Mouse (Mus musculus) mouse trophoblast stem cell (cell line): ENCODE measurements around the gene Tifab.

ENCODE experiments used
- in situ Hi-C, 2 experiments: fragments of 300-500 bp; cut with MseI, MboI; formaldehyde crosslinking; loops; 2 replicates in 1 of 2; 3 replicates in 1 of 2; pipeline ENCODE4 v1.15.1; 2025

The Tifab gene

DNA sequence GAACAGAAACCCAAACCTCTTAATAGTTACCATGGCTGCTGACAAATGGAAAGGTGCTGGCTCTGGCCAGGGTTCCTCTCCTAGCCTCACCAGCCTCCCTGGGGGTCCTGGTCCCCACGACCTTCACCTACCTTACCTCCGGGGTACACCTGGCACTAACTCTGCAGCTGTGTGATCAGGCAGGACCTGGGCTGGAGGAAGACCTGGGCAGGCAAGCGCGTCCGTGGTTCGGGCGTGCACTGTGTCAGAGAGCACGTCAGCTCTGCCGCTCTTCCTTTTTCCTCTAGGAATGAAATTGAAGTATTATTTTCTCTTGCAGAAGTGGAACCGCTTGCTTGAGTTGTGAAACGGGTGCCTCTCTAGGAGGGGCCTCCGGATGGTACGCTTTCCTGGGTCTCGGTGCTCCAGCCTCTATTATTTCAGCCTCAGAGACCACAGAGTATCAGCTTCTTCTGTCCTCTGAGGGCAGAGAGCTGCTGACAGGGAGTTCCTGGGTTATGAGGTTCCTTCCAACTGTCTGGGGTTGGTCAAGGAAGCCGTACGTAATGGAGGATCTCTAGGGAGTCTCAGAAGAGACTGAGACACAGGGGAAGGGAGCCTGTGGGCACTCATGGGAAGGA, at the start of gene Tifab:
Gene Tifab (minus strand): TSS at position 470 of the 620 bp plus-strand sequence.
- in situ Hi-C loops: no loop called here

GRCm38 (mm10) chr13:56226175-56226954, 47.7 kb upstream of the Tifab start:
- in situ Hi-C loops: no loop called here

DNA sequence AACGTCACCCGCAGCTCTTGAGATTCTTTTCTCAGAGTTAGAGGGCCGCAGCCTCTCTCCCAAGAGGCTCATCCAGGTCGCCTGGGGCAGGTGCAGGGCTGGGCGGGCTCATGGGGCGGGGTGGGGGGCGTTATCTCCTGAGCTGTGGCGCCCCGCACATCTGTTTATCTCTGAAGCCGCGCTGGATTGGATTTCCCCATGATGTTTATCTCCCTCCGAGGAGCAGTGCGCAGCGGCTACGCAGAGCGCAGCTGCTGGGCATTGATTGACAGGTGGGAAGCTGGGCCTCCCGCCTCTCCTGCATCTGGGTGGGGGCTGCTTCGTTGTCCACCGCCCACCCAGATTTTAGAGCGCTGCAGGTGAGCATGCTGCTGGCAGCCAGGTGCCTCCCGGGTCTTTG, 44.9 kb upstream of the Tifab start:
- in situ Hi-C loops: no loop called here

- in situ Hi-C loops: no loop called here
Observed at GRCm38 (mm10) chr13:56222849-56223246, 44.2 kb upstream of the Tifab start.

DNA sequence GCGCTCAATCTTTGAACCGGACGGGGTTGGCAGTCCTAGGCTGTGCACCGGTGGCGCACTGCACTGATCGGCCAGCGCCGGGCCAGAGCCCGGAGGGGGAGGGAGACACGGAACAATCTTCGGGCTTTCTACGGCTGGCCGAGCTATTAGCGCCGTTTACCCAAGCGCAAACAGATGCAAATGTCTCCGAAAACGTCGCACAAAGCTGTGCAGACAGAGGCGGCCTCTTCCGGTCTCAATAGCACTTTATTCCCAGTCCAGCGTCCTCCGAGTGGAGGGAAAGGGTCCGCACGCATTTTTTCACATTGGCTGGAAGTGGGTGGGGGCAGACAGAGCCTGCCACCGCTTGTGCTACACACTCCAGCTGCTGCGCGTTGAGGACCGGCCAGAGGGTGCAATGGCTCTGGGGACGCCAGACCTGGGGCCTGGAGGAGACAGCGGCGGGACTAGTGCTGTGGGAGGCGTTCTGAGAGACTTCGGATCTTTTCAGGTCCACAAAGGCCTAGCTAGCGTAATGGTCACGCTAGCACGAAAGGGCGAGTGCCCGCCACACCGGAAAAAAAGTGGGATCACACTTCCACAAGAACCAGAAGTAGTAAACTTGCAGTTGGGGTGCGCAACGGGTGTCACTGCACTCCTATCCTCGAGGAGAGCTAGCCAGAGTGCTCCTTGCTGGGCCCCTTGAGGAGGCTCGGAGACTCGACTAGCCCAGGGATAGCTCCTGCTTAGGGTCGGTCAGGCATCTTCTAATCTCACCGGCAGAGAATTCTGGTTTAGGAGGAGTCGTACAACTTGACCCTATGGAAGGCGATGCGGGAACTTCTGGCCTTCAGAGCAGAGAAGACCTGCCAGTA, 43.5 kb upstream of the Tifab start:
- in situ Hi-C loops: no loop called here

GRCm38 (mm10) chr13:56221129-56221910, 42.6 kb upstream of the Tifab start:
- in situ Hi-C loops: no loop called here

GRCm38 (mm10) chr13:56219254-56219653, 40.6 kb upstream of the Tifab start:
- in situ Hi-C loops: no loop called here

- in situ Hi-C loops: no loop called here
Observed at GRCm38 (mm10) chr13:56216090-56216489, 37.4 kb upstream of the Tifab start.

DNA sequence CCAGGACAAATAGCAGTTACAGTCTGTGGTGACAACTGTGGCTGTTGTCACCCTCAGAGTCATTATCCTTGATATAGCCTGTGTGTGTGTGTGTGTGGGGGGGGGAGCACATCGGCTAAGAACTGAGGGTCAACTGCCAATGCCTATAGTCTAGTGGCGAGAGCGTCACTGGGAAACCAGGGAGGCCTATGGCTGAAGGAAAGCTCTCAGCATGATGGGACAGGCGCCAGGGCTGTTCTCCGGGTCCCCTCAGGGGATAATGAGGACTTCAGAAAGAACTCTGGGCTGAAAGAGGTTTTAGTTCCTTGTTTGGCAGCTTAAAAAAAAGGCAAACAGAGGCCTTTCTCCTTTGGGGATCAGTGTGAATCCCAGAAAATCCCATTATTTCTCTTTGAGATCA, 35.9 kb upstream of the Tifab start:
- in situ Hi-C loops: no loop called here

DNA sequence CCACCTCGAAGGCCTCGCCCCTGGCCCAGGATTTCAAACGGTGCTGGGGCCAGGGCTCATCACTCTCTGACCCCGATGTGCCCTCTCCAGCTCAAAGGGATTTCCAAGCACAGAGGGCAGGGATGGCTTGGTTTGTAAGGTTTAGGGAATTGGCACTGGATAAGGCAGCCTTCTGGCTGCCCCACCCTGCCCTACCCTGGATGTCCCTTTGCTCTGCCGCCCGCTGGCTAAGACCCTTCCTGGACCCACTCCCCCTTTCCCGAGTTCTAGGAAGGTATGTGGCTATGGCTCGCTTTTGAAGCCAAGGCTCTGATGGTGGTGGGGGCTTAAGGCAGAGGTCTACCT, 30.4 kb upstream of the Tifab start:
- in situ Hi-C loops: no loop called here

DNA sequence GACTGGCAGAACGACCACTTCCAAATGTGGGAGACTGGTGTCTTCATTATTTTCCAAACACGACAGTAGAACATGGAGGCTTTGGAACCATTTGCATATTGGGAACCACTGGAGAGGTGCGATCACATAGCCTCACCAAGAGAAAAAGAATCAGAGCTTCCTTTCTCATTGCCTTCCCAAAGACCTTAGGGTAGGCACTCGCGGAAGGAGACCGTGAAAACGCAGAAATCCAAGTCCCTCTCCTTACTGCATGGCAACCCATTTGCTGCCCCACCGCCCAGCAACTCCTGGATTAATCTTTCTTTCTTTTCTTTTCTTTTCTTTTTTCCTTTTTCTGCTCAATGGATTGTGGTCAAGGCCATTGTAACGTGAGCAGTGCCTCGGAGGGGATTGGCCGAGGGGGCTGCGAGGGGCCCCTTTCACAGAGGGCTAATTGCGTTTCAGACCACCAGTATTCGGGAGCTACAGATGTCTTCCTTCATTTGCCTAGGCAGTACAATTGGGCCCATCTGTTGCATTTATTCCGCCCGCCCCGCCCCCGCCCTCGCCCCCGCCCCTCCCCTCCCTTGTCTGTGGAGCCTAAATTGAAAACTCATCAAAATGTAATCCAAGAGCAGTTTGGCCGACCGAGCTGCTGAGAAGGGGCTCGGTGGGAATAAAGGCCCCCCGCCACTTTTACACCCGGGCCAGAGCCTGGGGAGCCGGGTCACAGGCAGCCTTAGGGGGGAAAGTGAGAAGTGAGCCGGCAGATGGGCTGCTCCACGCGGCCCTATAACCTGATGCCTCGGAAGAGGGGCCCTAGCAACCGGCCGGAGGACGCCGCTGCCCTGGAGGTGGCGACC, 29.8 kb upstream of the Tifab start:
- in situ Hi-C loops: no loop called here

DNA sequence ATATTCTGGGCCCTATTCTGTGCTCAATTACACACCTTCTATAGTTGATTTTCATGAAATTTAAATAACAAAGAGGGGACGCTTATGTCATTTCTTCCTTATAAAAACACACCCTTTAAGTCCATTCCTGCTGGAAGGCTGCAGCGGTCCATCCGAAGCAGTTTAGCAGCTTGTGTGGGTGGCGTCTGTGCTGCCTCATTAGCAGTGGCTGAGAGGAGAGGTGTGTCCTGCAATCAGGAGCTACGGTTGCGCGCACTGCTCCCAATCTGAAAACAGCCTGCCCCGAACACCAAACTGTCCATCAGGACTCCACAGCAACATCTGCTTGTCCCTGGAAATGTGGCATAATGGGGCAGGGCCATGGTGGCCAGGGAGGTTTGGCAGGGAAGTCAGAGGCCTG, 20.8 kb upstream of the Tifab start:
- in situ Hi-C loops: loop anchor here (5.0 to 10.0 kb wide), 2 partner anchors 68 to 235 kb away; partner anchors contain the start of gene Slc25a48 (in 1 of the 2)

DNA sequence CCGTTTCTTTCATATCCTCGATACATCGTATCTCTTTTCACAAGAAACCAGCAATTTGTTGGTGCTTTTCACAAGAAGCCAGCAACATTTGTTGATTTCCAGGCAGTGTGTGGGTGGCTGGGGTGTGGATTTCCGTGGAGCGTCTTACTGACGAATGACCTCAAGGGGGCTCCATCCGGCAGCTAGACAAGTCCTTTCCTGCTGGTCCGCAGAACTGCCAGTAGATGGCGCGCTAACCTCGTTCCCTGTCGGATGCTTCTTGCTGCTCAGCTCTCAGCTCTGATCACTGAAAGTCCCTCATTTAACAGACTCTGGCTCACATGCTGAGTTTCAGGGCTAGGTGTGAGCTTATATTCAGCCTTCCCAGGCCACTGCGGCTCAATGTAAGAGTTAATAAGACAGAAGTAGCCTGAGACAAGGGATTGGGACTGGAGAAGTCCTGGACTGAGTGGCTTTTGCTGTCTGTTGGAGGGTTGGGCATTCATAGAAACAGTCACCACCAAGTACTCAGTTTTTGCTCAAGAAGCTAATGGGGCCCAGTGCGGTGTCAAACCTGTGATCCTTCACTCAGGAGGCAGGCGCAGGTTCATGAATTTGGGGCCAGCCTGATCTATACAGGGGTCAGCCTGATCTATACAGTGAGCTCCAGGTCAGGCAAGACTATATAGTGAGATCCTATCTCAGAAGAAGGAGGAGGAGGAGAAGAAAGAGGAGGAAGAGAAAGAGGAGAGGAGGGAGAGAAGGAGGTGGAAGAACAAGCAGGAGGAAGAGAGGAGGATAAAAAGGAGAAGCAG, 19.0 kb upstream of the Tifab start:
- in situ Hi-C loops: loop anchor here (5.0 to 10.0 kb wide), 2 partner anchors 70 to 237 kb away; partner anchors contain the start of gene Slc25a48 (in 1 of the 2)

DNA sequence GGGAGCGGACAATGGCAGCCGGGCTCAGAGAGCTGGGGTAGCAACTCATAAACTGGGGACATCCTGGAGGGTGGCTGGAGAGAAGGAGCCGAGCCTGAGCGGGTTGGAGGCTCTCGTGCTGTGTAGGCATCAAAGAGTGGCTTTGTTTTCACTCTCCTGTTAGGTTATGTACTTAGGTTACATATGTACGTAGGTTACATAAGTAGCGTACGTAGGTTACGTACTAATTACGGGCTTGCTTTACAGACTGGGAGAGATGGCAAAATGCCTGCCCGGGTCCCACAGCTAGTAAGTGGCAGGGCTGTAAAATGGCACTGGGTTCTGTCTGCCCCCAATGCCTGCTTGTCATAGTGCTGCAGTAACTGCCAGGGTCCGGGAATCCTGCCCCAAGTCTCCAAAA, 18.3 kb upstream of the Tifab start:
- in situ Hi-C loops: loop anchor here (5.0 to 10.0 kb wide), 2 partner anchors 70 to 238 kb away; partner anchors contain the start of gene Slc25a48 (in 1 of the 2)

DNA sequence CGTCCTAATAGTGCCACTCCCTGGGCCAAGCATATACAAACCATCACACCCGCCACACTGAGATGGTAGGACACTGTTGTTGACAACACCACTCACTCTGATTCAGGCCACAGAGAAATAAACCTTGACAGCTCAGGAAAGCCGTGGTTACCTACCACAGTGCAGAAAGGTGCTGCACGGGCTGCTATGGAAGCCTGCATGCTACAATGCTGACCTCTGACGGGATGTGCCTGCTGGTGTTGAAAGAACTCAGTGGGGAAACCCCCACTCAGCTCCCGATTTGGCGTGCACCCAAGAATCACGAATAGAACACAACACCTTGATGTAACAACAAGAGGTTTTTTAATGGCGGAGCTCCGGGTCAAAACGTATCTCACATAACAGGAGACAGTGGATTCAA, 17.1 kb upstream of the Tifab start:
- in situ Hi-C loops: loop anchor here (5.0 to 10.0 kb wide), 2 partner anchors 71 to 239 kb away; partner anchors contain the start of gene Slc25a48 (in 1 of the 2)

GRCm38 (mm10) chr13:56194181-56194580, 15.5 kb upstream of the Tifab start:
- in situ Hi-C loops: loop anchor here in 1 of 2 experiments (10.0 kb wide), 1 partner anchor 241 kb away; the partner anchor contains the start of gene Slc25a48

DNA sequence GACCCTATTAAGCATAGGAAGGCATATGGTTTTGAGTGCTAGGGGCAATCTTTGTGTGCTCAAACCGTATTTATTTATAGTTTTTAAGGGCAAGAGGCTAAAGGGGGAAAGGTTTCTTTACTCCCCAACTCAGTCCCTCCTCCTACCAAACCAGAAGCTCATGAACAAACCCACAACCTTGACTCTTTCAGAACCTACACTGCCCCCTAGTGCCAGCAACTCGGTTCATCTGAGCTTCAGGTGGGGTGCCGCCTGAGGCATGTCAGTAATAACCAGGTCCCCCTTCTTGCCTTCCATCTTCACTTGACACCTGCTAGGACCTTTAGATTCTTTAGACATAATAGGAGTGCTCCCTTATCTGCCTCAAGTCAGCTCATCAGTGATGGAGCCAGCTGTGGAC, 12.5 kb upstream of the Tifab start:
- in situ Hi-C loops: loop anchor here in 1 of 2 experiments (10.0 kb wide), 1 partner anchor 244 kb away; the partner anchor contains the start of gene Slc25a48

- in situ Hi-C loops: loop anchor here in 1 of 2 experiments (5.0 to 10.0 kb wide), 2 partner anchors 78 to 245 kb away; partner anchors contain the start of gene Slc25a48
Observed at GRCm38 (mm10) chr13:56189688-56190087, 11.0 kb upstream of the Tifab start.

DNA sequence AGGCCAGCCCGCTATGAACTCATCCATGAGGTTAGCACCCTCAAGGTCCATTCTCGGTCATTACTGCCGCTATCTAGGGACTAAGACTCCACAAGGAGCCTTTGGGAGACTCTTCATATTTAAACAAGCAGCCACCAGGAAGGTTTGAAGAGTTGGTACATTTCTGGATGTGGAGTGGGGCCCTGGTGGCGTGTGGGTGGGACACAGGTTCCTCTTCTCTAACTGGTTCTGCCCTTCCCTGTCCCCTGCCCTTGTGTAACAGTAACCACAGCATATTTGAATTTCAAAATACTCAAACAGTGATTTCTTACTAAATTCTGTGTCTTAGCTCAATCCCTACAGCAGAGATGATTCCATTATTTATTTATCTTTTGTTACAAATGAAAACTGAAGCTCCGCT, 5.0 kb upstream of the Tifab start:
- in situ Hi-C loops: no loop called here
